In genomic region chr19:17417855-17418254, GRCm38 (mm10) we compare ENCODE assay signal across 15 mouse cellular contexts. TPM values are rescaled to one million over a fixed set of nuclear protein-coding genes. Genes with fewer than 3 reads are reported as not detected.
DNase-seq lines count a peak whose midpoint lies in the region.
"Had no signal": no experiment of that assay in that cellular context is flagged by ENCODE, and none has a peak within 500 bp of the region (broad histone marks: within the 10 kb centered on the region; RNA-seq: fewer than 3 reads in every experiment).

No protein-coding gene starts in this region.

- intact Hi-C loops in left cerebral cortex, postnatal 14 days (cut with DNase I) = no loop called here

- DNase-seq in ES-CJ7 (ENCODE audit: low read depth, low spot score) (peak; percentile 53), R1 (ENCODE audit: low read depth, low spot score) (peak; percentile 77)
- no peak for DNase-seq in left cerebral cortex, postnatal 14 days (ENCODE audit: low spot score in 2 of 2)
- no peak for DNase-seq in cerebellum, adult 9-10 months
- DNase-seq in embryo, embryonic 9.5 days (ENCODE audit: extremely low spot score) = no peak
- DNase-seq: adrenal gland, adult 8-10 months; adrenal gland, postnatal 14 days; adrenal gland, postnatal 36 days; cerebellum, adult 11-12 months; cerebellum, adult 2 months; cerebellum, adult 9-11 months; cerebellum, postnatal 14 days; cerebellum, postnatal 36 days; embryo, embryonic 11 days; forebrain, postnatal 0 days had no signal

RNA-seq across cellular contexts. Expression of gene Rfk, which starts 24.0 kb away (rescaled TPM):
- total RNA-seq in left cerebral cortex, postnatal 14 days (2021) = 10 to 100 TPM; 51.9 to 58.0 TPM

RNA-seq across cellular contexts. Expression of gene Gcnt1, which starts 45.2 kb away (rescaled TPM):
- total RNA-seq in left cerebral cortex, postnatal 14 days (2021) = 1 to 10 TPM; 2.0 to 2.2 TPM

Comparison
In these comparisons a context has a peak if more than half of its experiments do, and no peak if none do; other contexts are left out.
1. DNase-seq: peak in ES-CJ7 (single experiment) and R1 (single experiment); none in left cerebral cortex, postnatal 14 days (0 of 2), cerebellum, adult 9-10 months (single experiment) and embryo, embryonic 9.5 days (single experiment).